Mouse (Mus musculus) kidney, adult 2 months (tissue): Measurements from ENCODE around the gene Kin.

Experiments
- CTCF ChIP-seq: fragments of 200-500 bp; conservative IDR thresholded peaks from 2 replicates; pipeline ENCODE4 v1.5.1; 2011; ENCODE audit warnings: low read depth, mild to moderate bottlenecking, control low read depth, low read length, moderate library complexity, mixed read lengths; ENCODE audit not compliant: insufficient read depth, insufficient read length
- POLR2A ChIP-seq: fragments of 200-500 bp; IDR thresholded peaks from one replicate; pipeline ENCODE4 v1.6.1; 2011; ENCODE audit warnings: low read depth, low read length, control low read depth

GRCm38 (mm10) chr2:10048461-10048860 is 31.9 kb upstream of the Kin start, which contains the start of gene Taf3:
- TF ChIP-seq CTCF (no peak), POLR2A (no peak)
